Mouse (Mus musculus): ENCODE data around the gene Mtus2. TPM values are rescaled to one million over a fixed set of nuclear protein-coding genes. Genes with fewer than 3 reads are reported as not detected.

The Mtus2 gene
- polyA plus RNA-seq, 1 experiment = 0.80 TPM

GRCm38 (mm10) chr5:148107324-148107723 is 150.2 kb downstream of the Mtus2 start:
- Histone ChIP-seq H3K4me3 (ENCODE audit: insufficient read depth, low read depth, low read length) (no peak overlapping the region), H3K27me3 (replicated peaks; ENCODE audit: control insufficient read depth, insufficient read depth, low read length) (no peaks in the 10 kb centered on the region), H3K4me1 (ENCODE audit: control insufficient read depth, insufficient read depth, low read length) (no peaks in the 10 kb centered on the region), H3K27ac (ENCODE audit: insufficient read depth, low read depth, low read length) (no peak overlapping the region), H3K36me3 (ENCODE audit: control insufficient read depth, insufficient read depth, low read length) (no peaks in the 10 kb centered on the region)
- WGBS = 86% methylated on average over 6 of the region's 6 CpGs
- no peak for TF ChIP-seq POLR2A (IDR thresholded peaks at IDR 0.05; ENCODE audit: low read depth, low read length)
- 0 out of 2 replicates have a peak, but pooled peaks have one; percentile 5 for TF ChIP-seq CTCF (conservative IDR thresholded peaks at IDR 0.05; ENCODE audit: insufficient read depth, insufficient read length, low read depth, low read length)
- DNase-seq = no peak

GRCm38 (mm10) chr5:148107890-148108289 is 150.8 kb downstream of the Mtus2 start:
- Histone ChIP-seq H3K4me1 (ENCODE audit: control insufficient read depth, insufficient read depth, low read length) (no peaks in the 10 kb centered on the region), H3K4me3 (ENCODE audit: insufficient read depth, low read depth, low read length) (no peak overlapping the region), H3K27me3 (replicated peaks; ENCODE audit: control insufficient read depth, insufficient read depth, low read length) (no peaks in the 10 kb centered on the region), H3K27ac (ENCODE audit: insufficient read depth, low read depth, low read length) (no peak overlapping the region), H3K36me3 (ENCODE audit: control insufficient read depth, insufficient read depth, low read length) (no peaks in the 10 kb centered on the region)
- 32% methylated on average over 7 of the region's 7 CpGs for WGBS
- TF ChIP-seq CTCF (conservative IDR thresholded peaks at IDR 0.05; ENCODE audit: insufficient read depth, insufficient read length, low read depth, low read length) (no peak), POLR2A (IDR thresholded peaks at IDR 0.05; ENCODE audit: low read depth, low read length) (no peak)
- no peak for DNase-seq

GRCm38 (mm10) chr5:148108314-148108713 is 151.2 kb downstream of the Mtus2 start:
- DNase-seq = no peak
- H3K27ac ChIP-seq (ENCODE audit: insufficient read depth, low read depth, low read length) = no peak overlapping the region
- H3K4me3 ChIP-seq (ENCODE audit: insufficient read depth, low read depth, low read length) = no peak overlapping the region
- H3K4me1 ChIP-seq (ENCODE audit: control insufficient read depth, insufficient read depth, low read length) = no peaks in the 10 kb centered on the region
- H3K36me3 ChIP-seq (ENCODE audit: control insufficient read depth, insufficient read depth, low read length) = no peaks in the 10 kb centered on the region
- WGBS = 27% methylated on average over 9 of the region's 9 CpGs
- TF ChIP-seq POLR2A (IDR thresholded peaks at IDR 0.05; ENCODE audit: low read depth, low read length) (no peak), CTCF (conservative IDR thresholded peaks at IDR 0.05; ENCODE audit: insufficient read depth, insufficient read length, low read depth, low read length) (no peak)
- H3K27me3 ChIP-seq (replicated peaks; ENCODE audit: control insufficient read depth, insufficient read depth, low read length) = no peaks in the 10 kb centered on the region

GRCm38 (mm10) chr5:148115207-148115817 is 158.2 kb downstream of the Mtus2 start:
- Histone ChIP-seq H3K4me3 (ENCODE audit: insufficient read depth, low read depth, low read length) (no peak overlapping the region), H3K27ac (ENCODE audit: insufficient read depth, low read depth, low read length) (no peak overlapping the region), H3K27me3 (replicated peaks; ENCODE audit: control insufficient read depth, insufficient read depth, low read length) (no peaks in the 10 kb centered on the region), H3K36me3 (ENCODE audit: control insufficient read depth, insufficient read depth, low read length) (no peaks in the 10 kb centered on the region), H3K4me1 (ENCODE audit: control insufficient read depth, insufficient read depth, low read length) (no peaks in the 10 kb centered on the region)
- DNase-seq = no peak
- 71% methylated on average over 15 of the region's 15 CpGs for WGBS
- no peak for TF ChIP-seq CTCF (conservative IDR thresholded peaks at IDR 0.05; ENCODE audit: insufficient read depth, insufficient read length, low read depth, low read length)
- no peak for TF ChIP-seq POLR2A (IDR thresholded peaks at IDR 0.05; ENCODE audit: low read depth, low read length)

GRCm38 (mm10) chr5:148124354-148124753 is 167.2 kb downstream of the Mtus2 start:
- no peaks in the 10 kb centered on the region for H3K27me3 ChIP-seq (replicated peaks; ENCODE audit: control insufficient read depth, insufficient read depth, low read length)
- no peak for TF ChIP-seq POLR2A (IDR thresholded peaks at IDR 0.05; ENCODE audit: low read depth, low read length)
- no peak for TF ChIP-seq CTCF (conservative IDR thresholded peaks at IDR 0.05; ENCODE audit: insufficient read depth, insufficient read length, low read depth, low read length)
- DNase-seq = no peak
- no peak overlapping the region for H3K4me3 ChIP-seq (ENCODE audit: insufficient read depth, low read depth, low read length)
- no peak overlapping the region for H3K27ac ChIP-seq (ENCODE audit: insufficient read depth, low read depth, low read length)
- H3K4me1 ChIP-seq (ENCODE audit: control insufficient read depth, insufficient read depth, low read length) = no peaks in the 10 kb centered on the region
- WGBS = 77% methylated on average over 12 of the region's 12 CpGs
- H3K36me3 ChIP-seq (ENCODE audit: control insufficient read depth, insufficient read depth, low read length) = no peaks in the 10 kb centered on the region

GRCm38 (mm10) chr5:148130691-148131457 is 173.8 kb downstream of the Mtus2 start:
- WGBS = 60% methylated on average over 8 of the region's 8 CpGs
- TF ChIP-seq CTCF (conservative IDR thresholded peaks at IDR 0.05; ENCODE audit: insufficient read depth, insufficient read length, low read depth, low read length) (no peak), POLR2A (IDR thresholded peaks at IDR 0.05; ENCODE audit: low read depth, low read length) (no peak)
- no peaks in the 10 kb centered on the region for H3K36me3 ChIP-seq (ENCODE audit: control insufficient read depth, insufficient read depth, low read length)

GRCm38 (mm10) chr5:148131458-148132131 is 174.5 kb downstream of the Mtus2 start:
- Histone ChIP-seq H3K36me3 (ENCODE audit: control insufficient read depth, insufficient read depth, low read length) (no peaks in the 10 kb centered on the region), H3K27me3 (replicated peaks; ENCODE audit: control insufficient read depth, insufficient read depth, low read length) (no peaks in the 10 kb centered on the region), H3K27ac (ENCODE audit: insufficient read depth, low read depth, low read length) (no peak overlapping the region), H3K4me3 (ENCODE audit: insufficient read depth, low read depth, low read length) (no peak overlapping the region), H3K4me1 (ENCODE audit: control insufficient read depth, insufficient read depth, low read length) (no peaks in the 10 kb centered on the region)
- 67% methylated on average over 10 of the region's 10 CpGs for WGBS
- TF ChIP-seq CTCF (conservative IDR thresholded peaks at IDR 0.05; ENCODE audit: insufficient read depth, insufficient read length, low read depth, low read length) (no peak), POLR2A (IDR thresholded peaks at IDR 0.05; ENCODE audit: low read depth, low read length) (no peak)
- no peak for DNase-seq

More at GRCm38 (mm10) chr5:148130691-148131457, 173.8 kb downstream of the Mtus2 start:
- DNase-seq = no peak
- H3K27ac ChIP-seq (ENCODE audit: insufficient read depth, low read depth, low read length) = no peak overlapping the region
- H3K4me3 ChIP-seq (ENCODE audit: insufficient read depth, low read depth, low read length) = no peak overlapping the region
- no peaks in the 10 kb centered on the region for H3K4me1 ChIP-seq (ENCODE audit: control insufficient read depth, insufficient read depth, low read length)
- H3K27me3 ChIP-seq (replicated peaks; ENCODE audit: control insufficient read depth, insufficient read depth, low read length) = no peaks in the 10 kb centered on the region
